Mouse (Mus musculus) granulocyte monocyte progenitor cell, adult 5-6 weeks (primary cell): ENCODE results near the gene Lman1l. TPM values are rescaled to one million over a fixed set of nuclear protein-coding genes. Genes with fewer than 3 reads are reported as not detected.

ENCODE experiments used
- total RNA-seq, 2 experiments: library from RNA; stranded (forward) in 1 of 2; stranded (reverse) in 1 of 2; fragments of 200-712, 200-1000 nt in 1 of 2; fragments of >200 nt in 1 of 2; fragmentation: Nextera tagmentation in 1 of 2; gene quantifications; 2 replicates each; pipeline ENCODE4 v1.2.3; 2014 to 2017

Gene Lman1l
- total RNA-seq, 2 experiments from 2014 or later = not detected

Other genes starting within 250 kb of the Lman1l start
- 19.4 and 25.2 TPM in 2 replicates for gene Ppcdc, start 180.7 kb downstream of the Lman1l start, total RNA-seq (2014; fragmentation: Nextera tagmentation)
- gene Ppcdc, start 180.7 kb downstream of the Lman1l start, total RNA-seq (2017) = 10.0 and 13.4 TPM in 2 replicates
- gene Scamp5, start 152.7 kb downstream of the Lman1l start, total RNA-seq (2014; fragmentation: Nextera tagmentation) = 5.4 and 8.2 TPM in 2 replicates
- gene Scamp5, start 152.7 kb downstream of the Lman1l start, total RNA-seq (2017) = 1.6 and 2.2 TPM in 2 replicates
- 0.32 TPM in 1 of 2 replicates, not detected in the other for gene Rpp25, start 116.7 kb downstream of the Lman1l start, total RNA-seq (2014; fragmentation: Nextera tagmentation)
- gene Rpp25, start 116.7 kb downstream of the Lman1l start, total RNA-seq (2017) = 0.46 TPM in 1 of 2 replicates, not detected in the other
- gene Cox5a, start 99.5 kb downstream of the Lman1l start, total RNA-seq (2014; fragmentation: Nextera tagmentation) = 540 and 741 TPM in 2 replicates
- gene Cox5a, start 99.5 kb downstream of the Lman1l start, total RNA-seq (2017) = 121 and 142 TPM in 2 replicates
- gene Fam219b, start 83.2 kb downstream of the Lman1l start, total RNA-seq (2014; fragmentation: Nextera tagmentation) = 7.3 and 7.5 TPM in 2 replicates
- 11.4 and 12.6 TPM in 2 replicates for gene Fam219b, start 83.2 kb downstream of the Lman1l start, total RNA-seq (2017)
- 10.8 and 23.1 TPM in 2 replicates for gene Mpi, start 68.0 kb downstream of the Lman1l start, total RNA-seq (2014; fragmentation: Nextera tagmentation)
- gene Mpi, start 68.0 kb downstream of the Lman1l start, total RNA-seq (2017) = 13.9 and 17.8 TPM in 2 replicates
- gene Scamp2, start 59.8 kb downstream of the Lman1l start, total RNA-seq (2014; fragmentation: Nextera tagmentation) = 66.9 and 68.5 TPM in 2 replicates
- gene Scamp2, start 59.8 kb downstream of the Lman1l start, total RNA-seq (2017) = 26.8 and 38.2 TPM in 2 replicates
- gene Ulk3, start 31.3 kb downstream of the Lman1l start, total RNA-seq (2014; fragmentation: Nextera tagmentation) = 9.9 and 12.9 TPM in 2 replicates
- gene Ulk3, start 31.3 kb downstream of the Lman1l start, total RNA-seq (2017) = 3.1 and 6.0 TPM in 2 replicates
- gene Cplx3, start 14.5 kb downstream of the Lman1l start, total RNA-seq (2014; fragmentation: Nextera tagmentation) = not detected in 2 replicates
- gene Cplx3, start 14.5 kb downstream of the Lman1l start, total RNA-seq (2017) = not detected in 2 replicates
- gene Csk, start 32.9 kb upstream of the Lman1l start, total RNA-seq (2014; fragmentation: Nextera tagmentation) = 86.9 and 92.3 TPM in 2 replicates
- 83.8 and 113 TPM in 2 replicates for gene Csk, start 32.9 kb upstream of the Lman1l start, total RNA-seq (2017)
- not detected in 2 replicates for gene Cyp1a2, start 62.9 kb upstream of the Lman1l start, total RNA-seq (2014; fragmentation: Nextera tagmentation)
- gene Cyp1a2, start 62.9 kb upstream of the Lman1l start, total RNA-seq (2017) = not detected in 2 replicates
- not detected in 2 replicates for gene Cyp1a1, start 67.2 kb upstream of the Lman1l start, total RNA-seq (2014; fragmentation: Nextera tagmentation)
- not detected in 2 replicates for gene Cyp1a1, start 67.2 kb upstream of the Lman1l start, total RNA-seq (2017)
- 14.6 and 20.3 TPM in 2 replicates for gene Edc3, start 87.8 kb upstream of the Lman1l start, total RNA-seq (2014; fragmentation: Nextera tagmentation)
- gene Edc3, start 87.8 kb upstream of the Lman1l start, total RNA-seq (2017) = 3.5 and 4.3 TPM in 2 replicates
- gene Clk3, start 145.1 kb upstream of the Lman1l start, total RNA-seq (2014; fragmentation: Nextera tagmentation) = 44.0 and 48.0 TPM in 2 replicates
- gene Clk3, start 145.1 kb upstream of the Lman1l start, total RNA-seq (2017) = 36.8 and 49.9 TPM in 2 replicates
- 2.0 and 3.6 TPM in 2 replicates for gene Arid3b, start 216.0 kb upstream of the Lman1l start, total RNA-seq (2014; fragmentation: Nextera tagmentation)
- 0.99 and 1.3 TPM in 2 replicates for gene Arid3b, start 216.0 kb upstream of the Lman1l start, total RNA-seq (2017)